Mouse (Mus musculus) liver, adult (tissue): ENCODE measurements at regions not wholly inside any gene's neighbourhood (a gene's known extent, or its start where the extent isn't known, plus 50 kb on each side); places are given as distances from the start of the nearest gene placed in this dataset.

ENCODE experiments used
- GATA4 ChIP-seq: IDR thresholded peaks from 2 replicates; pipeline ENCODE4 v1.6.1; 2014; ENCODE audit warnings: mild to moderate bottlenecking, low read length; ENCODE audit not compliant: insufficient replicate concordance

GRCm38 (mm10) chr3:51158449-51158848, 65.8 kb upstream of the Noct start:
- no peak for TF ChIP-seq GATA4

- no peak for TF ChIP-seq GATA4
Measured at GRCm38 (mm10) chr3:51159322-51159721, 64.9 kb upstream of the Noct start.

GRCm38 (mm10) chr3:51159881-51160280, 64.4 kb upstream of the Noct start:
- TF ChIP-seq GATA4: no peak

- no peak for TF ChIP-seq GATA4
Measured at GRCm38 (mm10) chr3:51160625-51161024, 63.6 kb upstream of the Noct start.

GRCm38 (mm10) chr3:51169150-51169925, 54.9 kb upstream of the Noct start:
- TF ChIP-seq GATA4: no peak

- no peak for TF ChIP-seq GATA4
Measured at GRCm38 (mm10) chr3:51170225-51170852, 53.9 kb upstream of the Noct start.
